Mouse (Mus musculus) liver, embryonic 15.5 days (tissue): ENCODE results near the gene Plxna1. TPM values are rescaled to one million over a fixed set of nuclear protein-coding genes. Genes with fewer than 3 reads are reported as not detected.

Experiments
- ATAC-seq: fragments of 200-750 bp; cut with Nextera tagmentation; 2 replicates; pipeline ENCODE4 v1.8.0; 2017; ENCODE audit warnings: moderate number of reproducible peaks, mild to moderate bottlenecking, moderate library complexity; ENCODE audit not compliant: insufficient read depth
- H3K27ac ChIP-seq: fragments of 300-500 bp; sonication (generic); replicated peaks from 2 replicates; pipeline ENCODE4 v1.5.1; 2015; ENCODE audit warnings: mild to moderate bottlenecking, inconsistent platforms
- H3K27me3 ChIP-seq: fragments of 300-500 bp; sonication (generic); 2 replicates; pipeline ENCODE4 v1.6.1; 2015; ENCODE audit warnings: mild to moderate bottlenecking, inconsistent platforms
- H3K36me3 ChIP-seq: fragments of 300-500 bp; sonication (generic); replicated peaks from 2 replicates; pipeline ENCODE4 v1.6.1; 2015; ENCODE audit warnings: moderate library complexity, mild to moderate bottlenecking, inconsistent platforms
- H3K4me1 ChIP-seq: fragments of 300-500 bp; sonication (generic); replicated peaks from 2 replicates; pipeline ENCODE4 v1.6.1; 2015; ENCODE audit warnings: inconsistent platforms
- H3K4me2 ChIP-seq: fragments of 300-500 bp; sonication (generic); 2 replicates; pipeline ENCODE4 v1.6.1; 2015; ENCODE audit warnings: moderate library complexity, mild to moderate bottlenecking, inconsistent platforms
- H3K4me3 ChIP-seq: fragments of 300-500 bp; sonication (generic); replicated peaks from 2 replicates; pipeline ENCODE4 v1.5.1; 2015; ENCODE audit warnings: mild to moderate bottlenecking, inconsistent platforms
- H3K9ac ChIP-seq: fragments of 300-500 bp; sonication (generic); 2 replicates; pipeline ENCODE4 v1.6.1; 2015; ENCODE audit warnings: moderate library complexity, mild to moderate bottlenecking, inconsistent platforms
- H3K9me3 ChIP-seq: fragments of 300-500 bp; sonication (generic); replicated peaks from 2 replicates; pipeline ENCODE4 v1.6.1; 2016; ENCODE audit warnings: inconsistent platforms
- WGBS: fragments of 180-500 bp; shearing (Covaris S2); methylation state at CpG from one replicate; pipeline ENCODE4 v1.1.7; 2015; ENCODE audit warnings: mixed read lengths; ENCODE audit not compliant: insufficient replicate concordance; 5-methylcytosine and 5-hydroxymethylcytosine counted together
- polyA plus RNA-seq: library from polyadenylated mRNA; unstranded; fragments of >200 nt; fragmentation: Nextera tagmentation; extraction: Ambion mirVana; gene quantifications from 2 replicates; pipeline ENCODE4 v1.2.1, GENCODE M21; 2015

The Plxna1 gene
- 1.8 and 2.2 TPM in 2 replicates for polyA plus RNA-seq

- Histone ChIP-seq H3K36me3 (no peaks in the 10 kb centered on the region), H3K27me3 (peaks cover 45% of the 10 kb centered on the region), H3K27ac (no peak within 1 kb of the TSS), H3K4me3 (peak within 1 kb of the TSS; percentile 67), H3K9me3 (no peaks in the 10 kb centered on the region), H3K9ac (peak within 1 kb of the TSS; percentile 61), H3K4me1 (peaks cover 36% of the 10 kb centered on the region), H3K4me2 (peak within 1 kb of the TSS; percentile 89)
- peak; percentile 68 for ATAC-seq
- WGBS, result under 1% methylated on average over 104 of the region's 110 CpGs
Measured at GRCm38 (mm10) chr6:89362281-89363106, at the start of gene Plxna1. TSS of gene Plxna1 (minus strand) at chr6:89362620.

- Histone ChIP-seq H3K4me3 (no peak overlapping the region), H3K27me3 (no peaks in the 10 kb centered on the region), H3K4me2 (no peak overlapping the region), H3K9me3 (no peaks in the 10 kb centered on the region), H3K36me3 (no peaks in the 10 kb centered on the region), H3K4me1 (peaks cover 10% of the 10 kb centered on the region), H3K27ac (no peak overlapping the region), H3K9ac (no peak overlapping the region)
- ATAC-seq, result no peak
- WGBS, result 52% methylated on average over 1 of the region's 1 CpGs
Measured at GRCm38 (mm10) chr6:89409041-89409440, 46.6 kb upstream of the Plxna1 start.

GRCm38 (mm10) chr6:89408259-89408658 lies 45.8 kb upstream of the Plxna1 start:
- Histone ChIP-seq H3K4me1 (peaks cover 2% of the 10 kb centered on the region; the same call in 1 of the 2 replicates), H3K27ac (no peak overlapping the region), H3K9me3 (no peaks in the 10 kb centered on the region), H3K27me3 (no peaks in the 10 kb centered on the region), H3K9ac (no peak overlapping the region), H3K4me3 (no peak overlapping the region), H3K36me3 (no peaks in the 10 kb centered on the region), H3K4me2 (no peak overlapping the region)
- no peak for ATAC-seq
- WGBS, result 51% methylated on average over 5 of the region's 5 CpGs

- no peak overlapping the region for H3K4me2 ChIP-seq
- no peaks in the 10 kb centered on the region for H3K27me3 ChIP-seq
- no peak overlapping the region for H3K9ac ChIP-seq
- no peaks in the 10 kb centered on the region for H3K9me3 ChIP-seq
- no peak overlapping the region for H3K4me3 ChIP-seq
- no peaks in the 10 kb centered on the region for H3K4me1 ChIP-seq
- WGBS, result 51% methylated on average over 3 of the region's 3 CpGs
- H3K27ac ChIP-seq, result no peak overlapping the region
- no peak for ATAC-seq
- H3K36me3 ChIP-seq, result no peaks in the 10 kb centered on the region
Measured at GRCm38 (mm10) chr6:89407247-89407889, 44.9 kb upstream of the Plxna1 start.

GRCm38 (mm10) chr6:89404964-89405363 lies 42.5 kb upstream of the Plxna1 start:
- no peak overlapping the region for H3K9ac ChIP-seq
- H3K4me3 ChIP-seq, result no peak overlapping the region
- H3K4me1 ChIP-seq, result no peaks in the 10 kb centered on the region
- no peaks in the 10 kb centered on the region for H3K27me3 ChIP-seq
- 60% methylated on average over 2 of the region's 2 CpGs for WGBS
- ATAC-seq, result no peak
- H3K27ac ChIP-seq, result no peak overlapping the region
- H3K9me3 ChIP-seq, result no peaks in the 10 kb centered on the region
- no peaks in the 10 kb centered on the region for H3K36me3 ChIP-seq
- no peak overlapping the region for H3K4me2 ChIP-seq

- H3K4me2 ChIP-seq, result no peak overlapping the region
- no peak overlapping the region for H3K9ac ChIP-seq
- 55% methylated on average over 2 of the region's 2 CpGs for WGBS
- ATAC-seq, result no peak
- H3K27me3 ChIP-seq, result no peaks in the 10 kb centered on the region
- H3K4me1 ChIP-seq, result no peaks in the 10 kb centered on the region
- H3K27ac ChIP-seq, result no peak overlapping the region
- no peak overlapping the region for H3K4me3 ChIP-seq
- H3K36me3 ChIP-seq, result no peaks in the 10 kb centered on the region
- H3K9me3 ChIP-seq, result no peaks in the 10 kb centered on the region
Measured at GRCm38 (mm10) chr6:89403257-89404225, 41.1 kb upstream of the Plxna1 start.

GRCm38 (mm10) chr6:89402406-89402805 lies 40.0 kb upstream of the Plxna1 start:
- Histone ChIP-seq H3K4me3 (no peak overlapping the region), H3K9me3 (no peaks in the 10 kb centered on the region), H3K4me2 (no peak overlapping the region), H3K27ac (no peak overlapping the region), H3K4me1 (no peaks in the 10 kb centered on the region), H3K9ac (no peak overlapping the region), H3K36me3 (no peaks in the 10 kb centered on the region), H3K27me3 (no peaks in the 10 kb centered on the region)
- no peak for ATAC-seq
- 85% methylated on average over 2 of the region's 2 CpGs for WGBS

- Histone ChIP-seq H3K36me3 (no peaks in the 10 kb centered on the region), H3K9me3 (no peaks in the 10 kb centered on the region), H3K27me3 (no peaks in the 10 kb centered on the region), H3K27ac (no peak overlapping the region), H3K4me3 (no peak overlapping the region), H3K4me2 (no peak overlapping the region), H3K9ac (no peak overlapping the region), H3K4me1 (no peaks in the 10 kb centered on the region)
- WGBS, result 70% methylated on average over 1 of the region's 1 CpGs
- ATAC-seq, result no peak
Measured at GRCm38 (mm10) chr6:89399564-89399963, 37.1 kb upstream of the Plxna1 start.

GRCm38 (mm10) chr6:89397919-89398318 lies 35.5 kb upstream of the Plxna1 start:
- H3K27me3 ChIP-seq, result no peaks in the 10 kb centered on the region
- H3K9me3 ChIP-seq, result no peaks in the 10 kb centered on the region
- no peak overlapping the region for H3K9ac ChIP-seq
- 40% methylated on average over 4 of the region's 4 CpGs for WGBS
- no peaks in the 10 kb centered on the region for H3K4me1 ChIP-seq
- H3K4me2 ChIP-seq, result no peak overlapping the region
- ATAC-seq, result no peak
- no peaks in the 10 kb centered on the region for H3K36me3 ChIP-seq
- no peak overlapping the region for H3K4me3 ChIP-seq
- H3K27ac ChIP-seq, result no peak overlapping the region

GRCm38 (mm10) chr6:89393820-89394219 lies 31.4 kb upstream of the Plxna1 start:
- ATAC-seq, result no peak
- H3K9ac ChIP-seq, result no peak overlapping the region
- 68% methylated on average over 2 of the region's 2 CpGs for WGBS
- H3K36me3 ChIP-seq, result no peaks in the 10 kb centered on the region
- no peaks in the 10 kb centered on the region for H3K9me3 ChIP-seq
- H3K4me3 ChIP-seq, result no peak overlapping the region
- H3K4me1 ChIP-seq, result no peaks in the 10 kb centered on the region
- H3K27ac ChIP-seq, result no peak overlapping the region
- H3K4me2 ChIP-seq, result no peak overlapping the region
- H3K27me3 ChIP-seq, result no peaks in the 10 kb centered on the region

- Histone ChIP-seq H3K27me3 (no peaks in the 10 kb centered on the region), H3K27ac (no peak overlapping the region), H3K4me1 (no peaks in the 10 kb centered on the region), H3K4me2 (no peak overlapping the region), H3K9ac (no peak overlapping the region), H3K36me3 (no peaks in the 10 kb centered on the region), H3K9me3 (no peaks in the 10 kb centered on the region), H3K4me3 (no peak overlapping the region)
- no peak for ATAC-seq
- WGBS, result 71% methylated on average over 2 of the region's 2 CpGs
Measured at GRCm38 (mm10) chr6:89392213-89392612, 29.8 kb upstream of the Plxna1 start.
